Mouse (Mus musculus) liver, postnatal 0 days (tissue): Measurements from ENCODE around the gene Rgl1.

ENCODE experiments used
- CTCF ChIP-seq: sonication (generic); IDR thresholded peaks from 2 replicates; pipeline ENCODE4 v1.5.1; 2016; ENCODE audit warnings: antibody characterized with exemption, low read depth
- EP300 ChIP-seq: IDR thresholded peaks from 2 replicates; pipeline ENCODE4 v1.6.1; 2016; ENCODE audit warnings: antibody characterized with exemption, low read depth, mild to moderate bottlenecking

- TF ChIP-seq CTCF (no peak), EP300 (no peak)
Observed at GRCm38 (mm10) chr1:152572755-152573469, 193.2 kb downstream of the Rgl1 start.
